Mouse (Mus musculus) left cerebral cortex, postnatal 14 days (tissue): ENCODE data around the gene Zbtb37. TPM values are rescaled to one million over a fixed set of nuclear protein-coding genes. Genes with fewer than 3 reads are reported as not detected.

Experiments used
- DNase-seq, 2 experiments: peaks; one replicate each; pipeline ENCODE4 v3.0.0; 2021 to 2022; ENCODE audit warnings: low spot score in 2 of 2, mixed read lengths in 1 of 2
- intact Hi-C: fragments of 180-260 bp; cut with DNase I; formaldehyde crosslinking; loops from one replicate; pipeline ENCODE4 v1.15.1; 2025
- long read RNA-seq, 2 experiments: library from polyadenylated mRNA; stranded (forward); transcript quantifications; one replicate each; pipeline ENCODE4 v2.0.0; 2021
- total RNA-seq, 2 experiments: library from RNA; stranded (reverse); gene quantifications; 2 replicates each; pipeline ENCODE4 v1.2.3; 2021

Gene Zbtb37
- total RNA-seq, result 10 to 100 TPM; 11.4 to 14.9 TPM
- long read RNA-seq, experiment 1, partial matches to known transcripts, result 0 of 1 reads
- long read RNA-seq, experiment 1, other reads (novel, unspliced or antisense), result 1 of 1 reads
- long read RNA-seq, experiment 2, partial matches to known transcripts, result 0 of 1 reads
- long read RNA-seq, experiment 2, other reads (novel, unspliced or antisense), result 1 of 1 reads

- intact Hi-C loops, result loop anchor here (5.0 to 10.0 kb wide), 2 partner anchors 38 to 290 kb away; partner anchors contain the start of genes Cenpl and Dars2
- DNase-seq, result peak; percentile 98
Observed at GRCm38 (mm10) chr1:161034435-161035280, at the start of gene Zbtb37. Gene Zbtb37 (minus strand): TSS chr1:161034849.

GRCm38 (mm10) chr1:161077243-161077642, 42.6 kb upstream of the Zbtb37 start:
- no peak for DNase-seq
- intact Hi-C loops, result no loop called here

- intact Hi-C loops, result no loop called here
- no peak for DNase-seq
Observed at GRCm38 (mm10) chr1:161076238-161076637, 41.6 kb upstream of the Zbtb37 start.

GRCm38 (mm10) chr1:161071272-161071620, 36.6 kb upstream of the Zbtb37 start:
- intact Hi-C loops, result loop anchor here (5.0 kb wide), 1 partner anchor 34 kb away; no protein-coding TSS in a partner anchor
- no peak for DNase-seq

- intact Hi-C loops, result loop anchor here (5.0 kb wide), 1 partner anchor 33 kb away; no protein-coding TSS in a partner anchor
- peak; percentile 97 for DNase-seq
Observed at GRCm38 (mm10) chr1:161070352-161071271, 36.0 kb upstream of the Zbtb37 start, which contains the start of the genes Dars2 and Cenpl. Gene Dars2 (minus strand): TSS chr1:161070658. Gene Cenpl (plus strand): TSS chr1:161070713.

GRCm38 (mm10) chr1:161063351-161063750, 28.7 kb upstream of the Zbtb37 start:
- DNase-seq, result no peak
- intact Hi-C loops, result no loop called here

- intact Hi-C loops, result no loop called here
- no peak for DNase-seq
Observed at GRCm38 (mm10) chr1:161057164-161057563, 22.5 kb upstream of the Zbtb37 start.

GRCm38 (mm10) chr1:161046972-161047371, 12.3 kb upstream of the Zbtb37 start:
- intact Hi-C loops, result no loop called here
- DNase-seq, result no peak

GRCm38 (mm10) chr1:161041261-161042020, 6.8 kb upstream of the Zbtb37 start:
- intact Hi-C loops, result no loop called here
- DNase-seq, result no peak

GRCm38 (mm10) chr1:161040855-161041254, 6.2 kb upstream of the Zbtb37 start:
- DNase-seq, result no peak
- intact Hi-C loops, result no loop called here

- intact Hi-C loops, result no loop called here
- no peak for DNase-seq
Observed at GRCm38 (mm10) chr1:161040426-161040770, 5.7 kb upstream of the Zbtb37 start.

GRCm38 (mm10) chr1:161039741-161040425, 5.2 kb upstream of the Zbtb37 start:
- intact Hi-C loops, result loop anchor here (5.0 to 10.0 kb wide), 2 partner anchors 32 to 295 kb away; partner anchors contain the start of genes Cenpl and Dars2
- DNase-seq, result peak in 1 of 2 experiments; percentile 9

- no peak for DNase-seq
- intact Hi-C loops, result loop anchor here (5.0 to 10.0 kb wide), 2 partner anchors 33 to 294 kb away; partner anchors contain the start of genes Cenpl and Dars2
Observed at GRCm38 (mm10) chr1:161038968-161039721, 4.5 kb upstream of the Zbtb37 start.

- intact Hi-C loops, result loop anchor here (5.0 to 10.0 kb wide), 2 partner anchors 34 to 293 kb away; partner anchors contain the start of genes Cenpl and Dars2
- no peak for DNase-seq
Observed at GRCm38 (mm10) chr1:161038004-161038403, 3.4 kb upstream of the Zbtb37 start.

- no peak for DNase-seq
- intact Hi-C loops, result loop anchor here (5.0 to 10.0 kb wide), 2 partner anchors 35 to 293 kb away; partner anchors contain the start of genes Cenpl and Dars2
Observed at GRCm38 (mm10) chr1:161037599-161037998, 3.0 kb upstream of the Zbtb37 start.

GRCm38 (mm10) chr1:161037026-161037425, 2.4 kb upstream of the Zbtb37 start:
- no peak for DNase-seq
- intact Hi-C loops, result loop anchor here (5.0 to 10.0 kb wide), 2 partner anchors 35 to 292 kb away; partner anchors contain the start of genes Cenpl and Dars2

GRCm38 (mm10) chr1:161036411-161036841, 1.8 kb upstream of the Zbtb37 start:
- intact Hi-C loops, result loop anchor here (5.0 to 10.0 kb wide), 2 partner anchors 36 to 292 kb away; partner anchors contain the start of genes Cenpl and Dars2
- peak in 1 of 2 experiments; percentile 10 for DNase-seq
